Comparison of ENCODE assay signal across 17 mouse cellular contexts in genomic region chr8:124820125-124820524, GRCm38 (mm10). TPM values are rescaled to one million over a fixed set of nuclear protein-coding genes. Genes with fewer than 3 reads are reported as not detected.
DNase-seq lines count a peak whose midpoint lies in the region; ATAC-seq and TF ChIP-seq lines count a peak whose summit lies in the region.
"Had no signal": no experiment of that assay in that cellular context is flagged by ENCODE, and none has a peak within 500 bp of the region (broad histone marks: within the 10 kb centered on the region; RNA-seq: fewer than 3 reads in every experiment).

No protein-coding gene starts in this region.

- no peak overlapping the region for H3K4me3 ChIP-seq in liver, embryonic 13.5 days (replicated peaks)
- H3K4me3 ChIP-seq in brown adipose tissue, adult 24 weeks (ENCODE audit: insufficient read depth, low read depth, low read length) = no peak overlapping the region
- H3K4me3 ChIP-seq in kidney, adult 2 months (ENCODE audit: insufficient read depth, low read depth, low read length) = no peak overlapping the region
- H3K4me3 ChIP-seq: forebrain, embryonic 12.5 days; intestine, embryonic 15.5 days; limb, embryonic 15.5 days had no signal

- 0 out of 2 replicates have a peak overlapping the region, but pooled peaks have one; percentile 4 for H3K4me2 ChIP-seq in liver, embryonic 13.5 days
- H3K4me2 ChIP-seq: forebrain, embryonic 12.5 days; heart, embryonic 11.5 days; hindbrain, embryonic 14.5 days; intestine, embryonic 15.5 days; limb, embryonic 15.5 days had no signal

- H3K9ac ChIP-seq in liver, embryonic 13.5 days = no peak overlapping the region
- H3K9ac ChIP-seq: forebrain, embryonic 12.5 days; hindbrain, embryonic 14.5 days; intestine, embryonic 15.5 days; limb, embryonic 15.5 days had no signal

- H3K4me1 ChIP-seq in liver, embryonic 13.5 days (replicated peaks) = 0 out of 2 replicates have a peak, but pooled peaks cover 2% of the 10 kb centered on the region
- peaks cover 15% of the 10 kb centered on the region; the same call in 1 of the 2 replicates for H3K4me1 ChIP-seq in brown adipose tissue, adult 24 weeks (ENCODE audit: control insufficient read depth, insufficient read depth, insufficient read length, low read length)
- H3K4me1 ChIP-seq in kidney, adult 2 months (ENCODE audit: control insufficient read depth, insufficient read depth, low read length) = peaks cover 3% of the 10 kb centered on the region; the same call in 1 of the 2 replicates
- H3K4me1 ChIP-seq: forebrain, embryonic 12.5 days; intestine, embryonic 15.5 days; limb, embryonic 15.5 days had no signal

- ATAC-seq in liver, embryonic 13.5 days (ENCODE audit: low read depth) = peak; percentile 10; the same call in 1 of the 2 replicates
- ATAC-seq: intestine, embryonic 15.5 days had no signal

- no peak for TF ChIP-seq POLR2A in kidney, adult 2 months (IDR thresholded peaks at IDR 0.05; ENCODE audit: low read depth, low read length)

- DNase-seq in liver, embryonic 13.5 days = no peak
- DNase-seq in liver = no peak
- peak; percentile 87 for DNase-seq in kidney, adult 2 months
- DNase-seq in kidney, postnatal 25 days = peak; percentile 74 to 84
- no peak for DNase-seq in layer of hippocampus, adult 18-20 months (ENCODE audit: low spot score in 2 of 2)
- DNase-seq in thymus, postnatal 10 days (ENCODE audit: low spot score in 2 of 2) = no peak
- DNase-seq in gastrocnemius, postnatal 4 days (ENCODE audit: low spot score in 2 of 2) = no peak
- DNase-seq: cerebellum, adult 2 months; gastrocnemius, postnatal 36 days had no signal

- no peak for TF ChIP-seq CTCF in kidney, adult 2 months (conservative IDR thresholded peaks at IDR 0.05; ENCODE audit: insufficient read depth, insufficient read length, low read depth, low read length)

- 56% methylated on average over 11 of the region's 11 CpGs for WGBS in liver, embryonic 13.5 days (ENCODE audit: insufficient replicate concordance)
- WGBS in kidney, adult 2 months = 16% methylated on average over 11 of the region's 11 CpGs

- no peaks in the 10 kb centered on the region for H3K27me3 ChIP-seq in liver, embryonic 13.5 days
- H3K27me3 ChIP-seq in kidney, adult 2 months (replicated peaks; ENCODE audit: control insufficient read depth, insufficient read depth, low read length) = no peaks in the 10 kb centered on the region
- H3K27me3 ChIP-seq: intestine, embryonic 15.5 days; limb, embryonic 15.5 days had no signal

- H3K36me3 ChIP-seq in liver, embryonic 13.5 days = no peaks in the 10 kb centered on the region
- no peaks in the 10 kb centered on the region for H3K36me3 ChIP-seq in kidney, adult 2 months (ENCODE audit: control insufficient read depth, insufficient read depth, low read length)
- H3K36me3 ChIP-seq: G1E; intestine, embryonic 15.5 days; limb, embryonic 15.5 days had no signal

- 0 out of 2 replicates have a peak, but pooled peaks cover 2% of the 10 kb centered on the region for H3K9me3 ChIP-seq in liver, embryonic 13.5 days (replicated peaks)
- H3K9me3 ChIP-seq: intestine, embryonic 15.5 days had no signal

- H3K27ac ChIP-seq in liver, embryonic 13.5 days = no peak overlapping the region
- peak overlapping the region; percentile 97 for H3K27ac ChIP-seq in brown adipose tissue, adult 24 weeks (replicated peaks; ENCODE audit: low read depth, low read length)
- no peak overlapping the region for H3K27ac ChIP-seq in kidney, adult 2 months (ENCODE audit: insufficient read depth, low read depth, low read length)
- H3K27ac ChIP-seq: forebrain, embryonic 12.5 days; hindbrain, embryonic 14.5 days; intestine, embryonic 15.5 days; limb, embryonic 15.5 days had no signal

RNA-seq across cellular contexts. Expression of gene Trim67, which starts 27.2 kb away (rescaled TPM):
- 0.03 TPM in 1 of 2 replicates, not detected in the other for polyA plus RNA-seq in liver, embryonic 13.5 days (2015; fragmentation: Nextera tagmentation; extraction: Ambion mirVana)
- polyA plus RNA-seq in brown adipose tissue, adult 24 weeks (2012; ENCODE audit: insufficient read depth, insufficient read length, missing spikeins) = 7.1 and 8.0 TPM in 2 replicates
- polyA plus RNA-seq in kidney, adult 2 months (2012; rRNA removed) = 0.14 and 0.30 TPM in 2 replicates
- total RNA-seq in layer of hippocampus, adult 18-20 months (2021) = 1 to 10 TPM; 1.2 to 1.7 TPM
- total RNA-seq in gastrocnemius, postnatal 4 days (2021) = under 1 TPM; 0.12 to 0.13 TPM
- total RNA-seq: common myeloid progenitor, adult 5-6 weeks had no signal
- polyA plus RNA-seq: G1E had no signal

RNA-seq across cellular contexts. Expression of gene Gnpat, which starts 42.7 kb away (rescaled TPM):
- 47.3 and 53.9 TPM in 2 replicates for polyA plus RNA-seq in liver, embryonic 13.5 days (2015; fragmentation: Nextera tagmentation; extraction: Ambion mirVana)
- 133 and 153 TPM in 2 replicates for polyA plus RNA-seq in brown adipose tissue, adult 24 weeks (2012; ENCODE audit: insufficient read depth, insufficient read length, missing spikeins)
- 69.7 and 72.9 TPM in 2 replicates for polyA plus RNA-seq in kidney, adult 2 months (2012; rRNA removed)
- total RNA-seq in layer of hippocampus, adult 18-20 months (2021) = 10 to 100 TPM; 58.4 to 61.9 TPM
- 100 to 1,000 TPM; 108 to 109 TPM for total RNA-seq in gastrocnemius, postnatal 4 days (2021)

RNA-seq across cellular contexts. Expression of gene 2810004N23Rik, which starts 42.8 kb away (rescaled TPM):
- 28.9 and 35.3 TPM in 2 replicates for polyA plus RNA-seq in liver, embryonic 13.5 days (2015; fragmentation: Nextera tagmentation; extraction: Ambion mirVana)
- 12.9 and 17.1 TPM in 2 replicates for polyA plus RNA-seq in brown adipose tissue, adult 24 weeks (2012; ENCODE audit: insufficient read depth, insufficient read length, missing spikeins)
- polyA plus RNA-seq in kidney, adult 2 months (2012; rRNA removed) = 13.6 and 13.8 TPM in 2 replicates
- 10 to 100 TPM; 21.2 to 24.5 TPM for total RNA-seq in layer of hippocampus, adult 18-20 months (2021)
- 10 to 100 TPM; 36.7 to 37.0 TPM for total RNA-seq in gastrocnemius, postnatal 4 days (2021)

Comparison
In these comparisons a context has a peak if more than half of its experiments do, and no peak if none do; other contexts are left out.
1. DNase-seq: peak in kidney, adult 2 months (single experiment) and kidney, postnatal 25 days (2 of 2); none in liver, embryonic 13.5 days (single experiment), liver (single experiment), layer of hippocampus, adult 18-20 months (0 of 2), thymus, postnatal 10 days (0 of 2) and gastrocnemius, postnatal 4 days (0 of 2).